Mouse (Mus musculus) kidney, embryonic 16.5 days (tissue): ENCODE measurements around the gene Prdm11. TPM values are rescaled to one million over a fixed set of nuclear protein-coding genes. Genes with fewer than 3 reads are reported as not detected.

Source experiments
- ATAC-seq: fragments of 200-750 bp; cut with Nextera tagmentation; 2 replicates; pipeline ENCODE4 v1.8.0; 2017; ENCODE audit warnings: moderate TSS enrichment; ENCODE audit not compliant: low FRiP score, low TSS enrichment
- H3K27ac ChIP-seq: fragments of 300-500 bp; sonication (generic); 2 replicates; pipeline ENCODE4 v1.5.1; 2014; ENCODE audit warnings: low read length
- H3K27me3 ChIP-seq: fragments of 300-500 bp; sonication (generic); 2 replicates; pipeline ENCODE4 v1.6.1; 2014; ENCODE audit warnings: low read length, control low read depth, mixed read lengths; ENCODE audit not compliant: insufficient read depth
- H3K36me3 ChIP-seq: fragments of 300-500 bp; sonication (generic); 2 replicates; pipeline ENCODE4 v1.6.1; 2014; ENCODE audit warnings: low read length, control low read depth, mixed read lengths; ENCODE audit not compliant: insufficient read depth
- H3K4me1 ChIP-seq: fragments of 300-500 bp; sonication (generic); 2 replicates; pipeline ENCODE4 v1.6.1; 2014; ENCODE audit warnings: low read length, control low read depth, mixed read lengths; ENCODE audit not compliant: insufficient read depth
- H3K4me2 ChIP-seq: fragments of 300-500 bp; sonication (generic); replicated peaks from 2 replicates; pipeline ENCODE4 v1.6.1; 2014; ENCODE audit warnings: low read depth, low read length
- H3K4me3 ChIP-seq: fragments of 300-500 bp; sonication (generic); 2 replicates; pipeline ENCODE4 v1.5.1; 2014; ENCODE audit warnings: mild to moderate bottlenecking, low read length
- H3K9ac ChIP-seq: fragments of 300-500 bp; sonication (generic); replicated peaks from 2 replicates; pipeline ENCODE4 v1.6.1; 2014; ENCODE audit warnings: low read length
- H3K9me3 ChIP-seq: fragments of 300-500 bp; sonication (generic); 2 replicates; pipeline ENCODE4 v1.6.1; 2016; ENCODE audit warnings: low read length, control low read depth
- WGBS: fragments of 180-500 bp; shearing (Covaris S2); extraction: QIAGEN DNeasy Blood & Tissue Kit; methylation state at CpG from one replicate; pipeline ENCODE4 v1.1.7; 2014; 5-methylcytosine and 5-hydroxymethylcytosine counted together
- polyA plus RNA-seq: library from polyadenylated mRNA; unstranded; fragments of >200 nt; fragmentation: Nextera tagmentation; extraction: Ambion mirVana; gene quantifications from 2 replicates; pipeline ENCODE4 v1.2.1, GENCODE M21; 2015

The Prdm11 gene
- polyA plus RNA-seq, 1 experiment from 2014 or later: 5.5 TPM

GRCm38 (mm10) chr2:93015041-93015440 lies 30.9 kb downstream of the Prdm11 start:
- peak; percentile 32 for ATAC-seq
- Histone ChIP-seq H3K27ac (peak overlapping the region; percentile 97), H3K9me3 (no peaks in the 10 kb centered on the region), H3K4me3 (peak overlapping the region; percentile 57), H3K9ac (peak overlapping the region; percentile 79), H3K4me1 (peaks cover 43% of the 10 kb centered on the region), H3K36me3 (peaks cover 18% of the 10 kb centered on the region), H3K4me2 (peak overlapping the region; percentile 95), H3K27me3 (no peaks in the 10 kb centered on the region)
- WGBS: 1% methylated on average over 18 of the region's 40 CpGs

GRCm38 (mm10) chr2:93014093-93014937 lies 31.7 kb downstream of the Prdm11 start:
- H3K27ac ChIP-seq: peak overlapping the region; percentile 97
- peak; percentile 91 for ATAC-seq
- peaks cover 19% of the 10 kb centered on the region for H3K36me3 ChIP-seq
- peak overlapping the region; percentile 95 for H3K4me2 ChIP-seq
- no peaks in the 10 kb centered on the region for H3K9me3 ChIP-seq
- 2% methylated on average over 41 of the region's 50 CpGs for WGBS
- no peaks in the 10 kb centered on the region for H3K27me3 ChIP-seq
- peak overlapping the region; percentile 79 for H3K9ac ChIP-seq
- peak overlapping the region; percentile 57 for H3K4me3 ChIP-seq
- H3K4me1 ChIP-seq: peaks cover 43% of the 10 kb centered on the region

- H3K4me2 ChIP-seq: peak overlapping the region; percentile 95
- peak overlapping the region; percentile 97 for H3K27ac ChIP-seq
- 34% methylated on average over 8 of the region's 8 CpGs for WGBS
- H3K9me3 ChIP-seq: no peaks in the 10 kb centered on the region
- peaks cover 24% of the 10 kb centered on the region for H3K36me3 ChIP-seq
- H3K9ac ChIP-seq: peak overlapping the region; percentile 79
- peak; percentile 21 for ATAC-seq
- H3K4me3 ChIP-seq: peak overlapping the region; percentile 57
- H3K4me1 ChIP-seq: peaks cover 38% of the 10 kb centered on the region
- no peaks in the 10 kb centered on the region for H3K27me3 ChIP-seq
Observed at GRCm38 (mm10) chr2:93013415-93014092, 32.4 kb downstream of the Prdm11 start.

DNA sequence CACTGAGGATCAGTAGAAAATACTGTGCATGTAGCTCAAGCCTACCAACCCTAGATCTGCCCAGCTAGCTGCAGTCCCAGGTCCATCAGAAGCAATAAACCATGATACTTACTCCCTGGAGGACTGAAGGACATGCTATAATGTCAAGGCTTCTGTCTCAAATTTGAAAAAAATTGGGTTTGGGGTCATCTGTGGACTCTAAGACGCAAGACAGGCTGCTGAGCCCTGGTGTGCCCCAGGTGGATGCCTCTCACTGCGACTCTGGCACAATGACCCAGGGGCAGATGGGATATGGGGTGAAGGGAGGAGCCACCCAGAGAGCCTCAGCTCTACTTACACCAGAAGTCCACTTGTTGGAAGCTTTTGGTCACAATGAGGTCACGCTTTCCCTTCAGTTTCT lies 33.0 kb downstream of the Prdm11 start:
- H3K4me2 ChIP-seq: peak overlapping the region; percentile 10; the same call in 1 of the 2 replicates
- H3K27me3 ChIP-seq: no peaks in the 10 kb centered on the region
- H3K4me1 ChIP-seq: peaks cover 37% of the 10 kb centered on the region
- WGBS: 91% methylated on average over 3 of the region's 3 CpGs
- ATAC-seq: no peak
- no peaks in the 10 kb centered on the region for H3K9me3 ChIP-seq
- H3K27ac ChIP-seq: peak overlapping the region; percentile 97
- H3K4me3 ChIP-seq: no peak overlapping the region
- no peak overlapping the region for H3K9ac ChIP-seq
- H3K36me3 ChIP-seq: peaks cover 30% of the 10 kb centered on the region

DNA sequence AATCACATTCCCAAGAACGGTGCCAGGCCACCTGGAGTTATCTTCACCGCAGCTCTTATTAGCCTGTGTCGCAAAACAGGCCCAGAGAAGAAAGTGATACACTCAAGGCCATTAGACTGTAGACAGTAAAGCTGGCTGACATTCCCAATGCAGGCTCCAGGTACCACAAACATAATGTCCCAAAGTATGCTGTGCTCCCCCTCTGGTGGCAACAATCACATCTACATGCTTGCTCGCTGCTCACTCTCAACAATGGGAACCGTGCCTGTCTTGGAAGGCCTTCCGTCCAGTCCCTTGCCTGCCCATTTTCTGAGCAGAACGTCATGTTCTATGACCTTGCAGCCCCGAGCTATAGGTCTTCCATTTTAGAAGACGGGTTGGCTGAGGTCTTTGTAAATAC lies 34.0 kb downstream of the Prdm11 start:
- no peak overlapping the region for H3K9ac ChIP-seq
- H3K4me3 ChIP-seq: no peak overlapping the region
- WGBS: 85% methylated on average over 9 of the region's 9 CpGs
- H3K27ac ChIP-seq: no peak overlapping the region
- peaks cover 33% of the 10 kb centered on the region for H3K36me3 ChIP-seq
- ATAC-seq: no peak
- no peaks in the 10 kb centered on the region for H3K9me3 ChIP-seq
- H3K27me3 ChIP-seq: no peaks in the 10 kb centered on the region
- peaks cover 36% of the 10 kb centered on the region for H3K4me1 ChIP-seq
- H3K4me2 ChIP-seq: no peak overlapping the region

- WGBS: 96% methylated on average over 5 of the region's 5 CpGs
- Histone ChIP-seq H3K9me3 (no peaks in the 10 kb centered on the region), H3K36me3 (peaks cover 33% of the 10 kb centered on the region), H3K27ac (no peak overlapping the region), H3K4me2 (no peak overlapping the region), H3K9ac (no peak overlapping the region), H3K4me3 (no peak overlapping the region), H3K4me1 (peaks cover 34% of the 10 kb centered on the region), H3K27me3 (no peaks in the 10 kb centered on the region)
- ATAC-seq: no peak
Observed at GRCm38 (mm10) chr2:93011465-93011864, 34.5 kb downstream of the Prdm11 start.

DNA sequence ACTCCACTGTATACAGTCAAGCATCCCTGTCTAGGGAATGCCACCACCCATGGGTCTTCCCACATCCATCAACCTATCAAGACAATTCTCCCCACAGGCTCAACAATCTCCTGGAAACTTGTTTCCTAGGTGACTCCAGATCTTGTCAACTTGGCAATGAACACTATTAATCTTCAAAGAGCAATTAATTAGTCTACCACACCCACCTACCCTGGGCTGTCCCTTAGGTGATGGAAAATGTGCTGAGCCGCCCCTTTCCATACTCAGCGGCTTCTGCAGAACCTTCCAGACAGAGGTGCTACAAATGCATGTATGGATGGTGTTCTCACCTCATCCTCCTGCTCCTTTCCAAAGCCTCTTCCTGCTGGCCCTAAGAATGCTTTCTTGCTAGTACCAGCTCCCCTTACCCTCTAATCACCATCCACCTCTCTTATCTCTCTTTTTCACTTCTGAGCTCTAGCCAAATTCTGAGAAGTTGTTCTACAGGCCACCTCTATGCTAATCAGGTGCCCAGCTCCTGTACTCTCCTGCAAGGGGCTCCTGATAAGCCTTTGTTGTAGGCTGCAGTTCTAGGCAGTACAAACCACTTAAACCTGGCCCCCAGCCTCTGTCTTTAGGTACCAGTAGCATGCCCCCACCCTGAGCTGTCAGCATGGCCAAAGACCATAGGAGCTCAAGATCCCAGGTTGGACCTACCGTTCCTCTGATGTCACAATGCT lies 37.8 kb downstream of the Prdm11 start:
- Histone ChIP-seq H3K4me2 (no peak overlapping the region), H3K9me3 (no peaks in the 10 kb centered on the region), H3K27me3 (no peaks in the 10 kb centered on the region), H3K4me1 (peaks cover 16% of the 10 kb centered on the region), H3K27ac (no peak overlapping the region), H3K9ac (no peak overlapping the region), H3K4me3 (no peak overlapping the region), H3K36me3 (peaks cover 33% of the 10 kb centered on the region)
- no peak for ATAC-seq
- WGBS: 98% methylated on average over 3 of the region's 3 CpGs

DNA sequence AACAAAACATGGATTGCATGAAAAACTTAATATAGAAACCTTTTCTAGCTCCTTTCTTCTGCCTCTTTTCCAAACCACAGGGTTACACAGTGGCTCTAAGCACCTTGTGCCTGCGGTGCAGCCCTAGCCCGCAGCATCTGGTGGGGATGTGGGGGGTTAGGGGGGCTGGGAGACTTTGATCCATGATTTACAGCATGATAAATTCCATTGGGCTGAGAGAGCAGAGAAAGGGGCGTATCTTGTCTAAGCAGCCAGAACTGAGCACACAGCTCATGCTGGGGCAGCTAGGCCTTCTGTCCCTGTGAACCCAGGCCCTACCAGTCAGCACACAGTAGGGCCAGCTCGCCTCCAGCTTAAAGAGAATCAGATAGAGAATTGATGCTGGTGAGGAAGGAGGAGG lies 40.9 kb downstream of the Prdm11 start:
- Histone ChIP-seq H3K4me3 (no peak overlapping the region), H3K27me3 (no peaks in the 10 kb centered on the region), H3K9ac (no peak overlapping the region), H3K4me1 (peaks cover 8% of the 10 kb centered on the region; the same call in 1 of the 2 replicates), H3K27ac (peak overlapping the region; percentile 20; the same call in 1 of the 2 replicates), H3K36me3 (peaks cover 30% of the 10 kb centered on the region), H3K4me2 (no peak overlapping the region), H3K9me3 (no peaks in the 10 kb centered on the region)
- WGBS: 13% methylated on average over 4 of the region's 4 CpGs
- ATAC-seq: peak; percentile 75

GRCm38 (mm10) chr2:92991976-92992375 lies 54.0 kb downstream of the Prdm11 start:
- peaks cover 42% of the 10 kb centered on the region for H3K36me3 ChIP-seq
- H3K4me1 ChIP-seq: peaks cover 22% of the 10 kb centered on the region
- H3K4me2 ChIP-seq: no peak overlapping the region
- H3K9me3 ChIP-seq: no peaks in the 10 kb centered on the region
- H3K9ac ChIP-seq: no peak overlapping the region
- no peak for ATAC-seq
- 95% methylated on average over 5 of the region's 5 CpGs for WGBS
- H3K27me3 ChIP-seq: no peaks in the 10 kb centered on the region
- H3K4me3 ChIP-seq: no peak overlapping the region
- no peak overlapping the region for H3K27ac ChIP-seq
